Mouse (Mus musculus) kidney, adult 2 months (tissue): ENCODE data around the gene Pkd2. TPM values are rescaled to one million over a fixed set of nuclear protein-coding genes. Genes with fewer than 3 reads are reported as not detected.

ENCODE experiments used
- DNase-seq: peaks from one replicate; pipeline ENCODE4 v3.0.0; 2021
- H3K27ac ChIP-seq: fragments of 200-500 bp; 2 replicates; pipeline ENCODE4 v1.5.1; 2012; ENCODE audit warnings: low read depth, low read length, control low read depth, inconsistent platforms; ENCODE audit not compliant: insufficient read depth
- H3K27me3 ChIP-seq: fragments of 200-500 bp; replicated peaks from 2 replicates; pipeline ENCODE4 v1.6.1; 2012; ENCODE audit warnings: mild to moderate bottlenecking, moderate library complexity, low read length, inconsistent platforms; ENCODE audit not compliant: control insufficient read depth, insufficient read depth
- H3K36me3 ChIP-seq: fragments of 200-500 bp; 2 replicates; pipeline ENCODE4 v1.6.1; 2012; ENCODE audit warnings: mild to moderate bottlenecking, moderate library complexity, low read length, inconsistent platforms; ENCODE audit not compliant: control insufficient read depth, insufficient read depth
- H3K4me1 ChIP-seq: fragments of 200-500 bp; 2 replicates; pipeline ENCODE4 v1.6.1; 2011; ENCODE audit warnings: low read length; ENCODE audit not compliant: control insufficient read depth, insufficient read depth
- H3K4me3 ChIP-seq: fragments of 200-500 bp; 2 replicates; pipeline ENCODE4 v1.5.1; 2011; ENCODE audit warnings: mild to moderate bottlenecking, low read depth, low read length, control low read depth; ENCODE audit not compliant: insufficient read depth
- CTCF ChIP-seq: fragments of 200-500 bp; conservative IDR thresholded peaks from 2 replicates; pipeline ENCODE4 v1.5.1; 2011; ENCODE audit warnings: low read depth, mild to moderate bottlenecking, control low read depth, low read length, moderate library complexity, mixed read lengths; ENCODE audit not compliant: insufficient read depth, insufficient read length
- POLR2A ChIP-seq: fragments of 200-500 bp; IDR thresholded peaks from one replicate; pipeline ENCODE4 v1.6.1; 2011; ENCODE audit warnings: low read depth, low read length, control low read depth
- WGBS: fragments of 180-500 bp; shearing (Covaris S2); methylation state at CpG from one replicate; pipeline ENCODE4 v1.1.7; 2018; 5-methylcytosine and 5-hydroxymethylcytosine counted together
- polyA plus RNA-seq: library from polyadenylated mRNA; depleted of rRNA; stranded (reverse); fragments of >200 nt; gene quantifications from 2 replicates; pipeline ENCODE4 v1.2.3, GENCODE M21; 2012; rRNA removed

Gene Pkd2
- polyA plus RNA-seq, 1 experiment: 59.3 TPM

GRCm38 (mm10) chr5:104504883-104505282 lies 45.6 kb downstream of the Pkd2 start:
- Histone ChIP-seq H3K4me1 (no peaks in the 10 kb centered on the region), H3K4me3 (no peak overlapping the region), H3K27me3 (no peaks in the 10 kb centered on the region), H3K27ac (no peak overlapping the region), H3K36me3 (peaks cover 10% of the 10 kb centered on the region)
- no peak for TF ChIP-seq POLR2A
- no peak for TF ChIP-seq CTCF
- 57% methylated on average over 2 of the region's 2 CpGs for WGBS
- peak; percentile 80 for DNase-seq

DNA sequence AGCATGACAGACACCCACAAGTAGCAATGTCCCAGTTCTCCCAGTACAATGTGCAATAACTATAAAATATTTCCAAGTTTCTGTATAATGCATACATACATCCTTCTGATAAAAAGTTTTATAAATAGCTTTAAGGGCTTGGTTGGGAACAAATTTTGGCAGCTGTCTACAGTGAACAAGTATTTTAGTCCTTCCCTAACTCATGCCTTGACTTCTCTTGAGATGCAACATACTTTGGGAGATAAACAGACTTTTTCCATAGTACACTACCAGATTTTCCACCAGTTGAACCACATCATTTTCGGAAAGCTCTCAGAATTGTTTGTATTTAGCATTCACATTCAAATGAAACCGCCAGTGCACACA lies 48.6 kb downstream of the Pkd2 start:
- Histone ChIP-seq H3K27ac (no peak overlapping the region), H3K4me3 (no peak overlapping the region), H3K36me3 (peaks cover 4% of the 10 kb centered on the region; the same call in 1 of the 2 replicates), H3K27me3 (no peaks in the 10 kb centered on the region), H3K4me1 (peaks cover 8% of the 10 kb centered on the region; the same call in 1 of the 2 replicates)
- DNase-seq: no peak
- 2% methylated on average over 2 of the region's 2 CpGs for WGBS
- TF ChIP-seq CTCF (no peak), POLR2A (peak; percentile 2)

DNA sequence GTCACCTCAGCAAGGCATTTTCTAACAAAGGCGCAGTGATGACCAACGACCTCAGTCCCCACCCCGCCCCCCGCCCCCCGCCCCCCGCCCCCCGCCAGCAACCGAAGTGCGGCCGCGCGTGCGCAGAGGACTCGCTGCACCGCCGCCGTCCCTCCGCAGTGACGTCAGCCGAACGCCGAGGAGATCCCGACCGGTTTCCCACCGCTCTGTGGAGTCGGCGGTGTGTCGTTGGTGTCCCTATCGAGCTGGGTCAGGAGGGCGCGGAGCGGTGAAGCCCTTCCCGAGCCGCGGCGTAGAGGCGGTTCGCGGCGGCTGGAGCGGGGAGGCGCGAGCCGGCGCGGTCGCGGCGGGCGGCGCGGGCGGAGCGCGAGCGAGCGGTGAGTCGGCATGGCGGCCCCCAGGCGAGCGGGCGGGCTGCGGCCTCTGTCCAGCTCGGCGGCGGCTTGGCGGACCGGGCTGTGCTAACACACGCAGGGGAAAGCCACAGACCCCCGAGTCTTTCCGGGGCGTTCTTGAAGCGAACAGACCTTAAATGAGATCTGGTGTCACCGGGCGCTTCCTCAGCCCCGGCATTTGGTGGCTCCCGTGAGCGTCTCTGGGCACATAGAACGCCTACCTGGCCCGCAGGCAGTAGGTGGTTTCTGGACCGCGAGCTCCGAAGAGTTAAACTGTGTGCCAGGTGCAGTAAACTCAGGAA lies 49.1 kb downstream of the Pkd2 start, which contains the start of gene BC005561:
BC005561 (plus strand) TSS at position 158 of the 697 bp plus-strand sequence.
- peak; percentile 90 for DNase-seq
- H3K4me1 ChIP-seq: peaks cover 8% of the 10 kb centered on the region; the same call in 1 of the 2 replicates
- H3K27me3 ChIP-seq: no peaks in the 10 kb centered on the region
- H3K36me3 ChIP-seq: peaks cover 3% of the 10 kb centered on the region
- H3K4me3 ChIP-seq: peak within 1 kb of the TSS; percentile 98
- WGBS: under 1% methylated on average over 83 of the region's 83 CpGs
- TF ChIP-seq POLR2A: peak; percentile 16
- no peak for TF ChIP-seq CTCF
- peak within 1 kb of the TSS; percentile 95 for H3K27ac ChIP-seq

DNA sequence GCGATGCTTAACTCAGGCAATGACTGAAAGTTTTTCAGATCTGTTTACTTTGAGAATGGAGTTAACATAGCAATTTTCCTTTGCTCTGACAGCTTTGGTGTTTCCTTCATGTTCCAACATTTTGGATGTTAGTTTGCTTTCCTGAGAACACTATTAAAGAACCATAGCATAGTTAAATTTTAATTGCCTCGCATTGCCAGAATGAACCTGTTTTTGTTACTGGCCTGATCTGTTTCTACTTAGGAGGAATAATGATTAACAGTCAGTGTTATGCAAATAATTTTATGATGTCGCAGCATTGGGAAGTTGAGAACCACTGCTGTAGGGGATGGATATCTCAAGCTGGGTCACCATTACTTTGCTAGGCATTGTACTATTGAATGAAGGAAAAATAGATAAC lies 52.0 kb downstream of the Pkd2 start:
- peak; percentile 80 for DNase-seq
- Histone ChIP-seq H3K27ac (peak overlapping the region; percentile 94), H3K4me3 (no peak overlapping the region), H3K36me3 (peaks cover 7% of the 10 kb centered on the region), H3K27me3 (no peaks in the 10 kb centered on the region), H3K4me1 (peaks cover 8% of the 10 kb centered on the region; the same call in 1 of the 2 replicates)
- TF ChIP-seq CTCF (no peak), POLR2A (no peak)
- 44% methylated on average over 3 of the region's 3 CpGs for WGBS

- TF ChIP-seq CTCF (no peak), POLR2A (no peak)
- Histone ChIP-seq H3K36me3 (peaks cover 14% of the 10 kb centered on the region), H3K4me3 (no peak overlapping the region), H3K4me1 (no peaks in the 10 kb centered on the region), H3K27ac (no peak overlapping the region), H3K27me3 (no peaks in the 10 kb centered on the region)
- 98% methylated on average over 1 of the region's 1 CpGs for WGBS
- no peak for DNase-seq
These were observed 79.4 kb downstream of the Pkd2 start for GRCm38 (mm10) chr5:104538612-104539011.

- 98% methylated on average over 4 of the region's 4 CpGs for WGBS
- no peak for DNase-seq
These were observed 80.1 kb downstream of the Pkd2 start for GRCm38 (mm10) chr5:104539331-104539730.

More at GRCm38 (mm10) chr5:104539331-104539730, 80.1 kb downstream of the Pkd2 start:
- Histone ChIP-seq H3K4me1 (no peaks in the 10 kb centered on the region), H3K27me3 (no peaks in the 10 kb centered on the region), H3K36me3 (peaks cover 14% of the 10 kb centered on the region), H3K27ac (no peak overlapping the region), H3K4me3 (no peak overlapping the region)
- TF ChIP-seq POLR2A: no peak
- no peak for TF ChIP-seq CTCF

Other genes with a start within 250 kb of the Pkd2 start
- gene Ibsp, start 160.3 kb upstream of the Pkd2 start, polyA plus RNA-seq: not detected in 2 replicates
- gene Mepe, start 134.1 kb upstream of the Pkd2 start, polyA plus RNA-seq: not detected in 2 replicates
- 1,966 and 1,980 TPM in 2 replicates for gene Spp1, start 24.3 kb upstream of the Pkd2 start, polyA plus RNA-seq
- 1.1 and 1.4 TPM in 2 replicates for gene BC005561, start 48.9 kb downstream of the Pkd2 start, polyA plus RNA-seq